Mouse (Mus musculus): ENCODE data around the gene Chrna9. TPM values are rescaled to one million over a fixed set of nuclear protein-coding genes. Genes with fewer than 3 reads are reported as not detected.
A peak's percentile ranks its signal among the peaks of the same experiment; 100 is the strongest.

Chrna9 gene
- total RNA-seq, 2 experiments from 2014 or later = not detected

- ATAC-seq (replicated peaks; ENCODE audit: poor library complexity, severe bottlenecking) = no peak
Measured at GRCm38 (mm10) chr5:66004134-66004925, 69.6 kb downstream of the Chrna9 start, which contains the start of gene 9130230L23Rik. Gene 9130230L23Rik, minus strand, starts transcription at chr5:66004285.

GRCm38 (mm10) chr5:66005041-66005678 is 70.4 kb downstream of the Chrna9 start:
- ATAC-seq (replicated peaks; ENCODE audit: poor library complexity, severe bottlenecking) = peak; percentile 59

- no peak for ATAC-seq (replicated peaks; ENCODE audit: poor library complexity, severe bottlenecking)
Measured at GRCm38 (mm10) chr5:66008245-66008967, 73.7 kb downstream of the Chrna9 start.

- ATAC-seq (replicated peaks; ENCODE audit: poor library complexity, severe bottlenecking) = 0 out of 2 replicates have a peak, but pooled peaks have one; percentile 19
Measured at GRCm38 (mm10) chr5:66013999-66014398, 79.3 kb downstream of the Chrna9 start.

GRCm38 (mm10) chr5:66014437-66014836 is 79.7 kb downstream of the Chrna9 start:
- no peak for ATAC-seq (replicated peaks; ENCODE audit: poor library complexity, severe bottlenecking)

- ATAC-seq (replicated peaks; ENCODE audit: poor library complexity, severe bottlenecking) = peak; percentile 68
Measured at GRCm38 (mm10) chr5:66015449-66015961, 80.8 kb downstream of the Chrna9 start.

GRCm38 (mm10) chr5:66026796-66027195 is 92.1 kb downstream of the Chrna9 start:
- no peak for ATAC-seq (replicated peaks; ENCODE audit: poor library complexity, severe bottlenecking)

Other genes starting within 250 kb of the Chrna9 start
- 166 and 197 TPM in 2 replicates for gene Pds5a, start 236.6 kb upstream of the Chrna9 start, total RNA-seq (2014; fragmentation: Nextera tagmentation)
- 216 and 230 TPM in 2 replicates for gene Pds5a, start 236.6 kb upstream of the Chrna9 start, total RNA-seq (2017)
- 29.1 and 76.5 TPM in 2 replicates for gene N4bp2, start 171.4 kb upstream of the Chrna9 start, total RNA-seq (2014; fragmentation: Nextera tagmentation)
- 32.6 and 33.5 TPM in 2 replicates for gene N4bp2, start 171.4 kb upstream of the Chrna9 start, total RNA-seq (2017)
- gene Rhoh, start 73.7 kb upstream of the Chrna9 start, total RNA-seq (2014; fragmentation: Nextera tagmentation) = 14.4 and 20.0 TPM in 2 replicates
- gene Rhoh, start 73.7 kb upstream of the Chrna9 start, total RNA-seq (2017) = 14.6 and 18.5 TPM in 2 replicates
- gene 9130230L23Rik, start 69.4 kb downstream of the Chrna9 start, total RNA-seq (2014; fragmentation: Nextera tagmentation) = not detected in 2 replicates
- gene 9130230L23Rik, start 69.4 kb downstream of the Chrna9 start, total RNA-seq (2017) = not detected in 2 replicates
- gene Rbm47, start 238.2 kb downstream of the Chrna9 start, total RNA-seq (2014; fragmentation: Nextera tagmentation) = 8.9 and 11.7 TPM in 2 replicates
- 3.2 and 5.1 TPM in 2 replicates for gene Rbm47, start 238.2 kb downstream of the Chrna9 start, total RNA-seq (2017)

Measured in granulocyte monocyte progenitor cell, adult 5-6 weeks (primary cell).